Mouse (Mus musculus) neural tube, embryonic 12.5 days (tissue): ENCODE results near the gene Zfp965. TPM values are rescaled to one million over a fixed set of nuclear protein-coding genes. Genes with fewer than 3 reads are reported as not detected.
"Not testable (repeated sequence)": the region's sequence is repeated elsewhere in the genome, so short reads cannot be mapped to it uniquely, and the experiment has no call there.

Experiments used
- ATAC-seq: fragments of 200-750 bp; cut with Nextera tagmentation; 2 replicates; pipeline ENCODE4 v1.8.0; 2017; ENCODE audit warnings: low read depth, mild to moderate bottlenecking, moderate TSS enrichment, moderate library complexity; ENCODE audit not compliant: low FRiP score
- H3K27ac ChIP-seq: fragments of 300-500 bp; sonication (generic); 2 replicates; pipeline ENCODE4 v1.5.1; 2016
- H3K27me3 ChIP-seq: fragments of 300-500 bp; sonication (generic); replicated peaks from 2 replicates; pipeline ENCODE4 v1.6.1; 2016; ENCODE audit warnings: mild to moderate bottlenecking
- H3K36me3 ChIP-seq: fragments of 300-500 bp; sonication (generic); 2 replicates; pipeline ENCODE4 v1.6.1; 2016; ENCODE audit warnings: mild to moderate bottlenecking
- H3K4me1 ChIP-seq: fragments of 300-500 bp; sonication (generic); 2 replicates; pipeline ENCODE4 v1.6.1; 2016
- H3K4me2 ChIP-seq: fragments of 300-500 bp; sonication (generic); replicated peaks from 2 replicates; pipeline ENCODE4 v1.6.1; 2016; ENCODE audit warnings: mild to moderate bottlenecking
- H3K4me3 ChIP-seq: fragments of 300-500 bp; sonication (generic); 2 replicates; pipeline ENCODE4 v1.5.1; 2016
- H3K9ac ChIP-seq: fragments of 300-500 bp; sonication (generic); 2 replicates; pipeline ENCODE4 v1.6.1; 2016; ENCODE audit warnings: mild to moderate bottlenecking
- H3K9me3 ChIP-seq: fragments of 300-500 bp; sonication (generic); 2 replicates; pipeline ENCODE4 v1.6.1; 2016; ENCODE audit warnings: mild to moderate bottlenecking
- WGBS: fragments of 180-500 bp; shearing (Covaris S2); methylation state at CpG from one replicate; pipeline ENCODE4 v1.1.7; 2016; 5-methylcytosine and 5-hydroxymethylcytosine counted together
- polyA plus RNA-seq: library from polyadenylated mRNA; unstranded; fragments of >200 nt; fragmentation: Nextera tagmentation; extraction: Ambion mirVana; gene quantifications from 2 replicates; pipeline ENCODE4 v1.2.1, GENCODE M21; 2016

Gene Zfp965
- polyA plus RNA-seq = 6.0 and 6.4 TPM in 2 replicates

GRCm38 (mm10) chr2:175469685-175470084 lies at the start of gene Zfp965:
Gene Zfp965, plus strand, starts transcription at chr2:175469985.
- not testable (repeated sequence) for H3K9ac ChIP-seq, H3K4me3 ChIP-seq, H3K36me3 ChIP-seq, ATAC-seq, H3K27me3 ChIP-seq, H3K9me3 ChIP-seq, H3K27ac ChIP-seq, H3K4me2 ChIP-seq, H3K4me1 ChIP-seq
- no CpG with 5 or more reads among the region's 6 CpGs for WGBS

GRCm38 (mm10) chr2:175435707-175436106 lies 34.1 kb upstream of the Zfp965 start, which contains the start of gene Gm4724:
Gene Gm4724, minus strand, starts transcription at chr2:175435807.
- H3K4me2 ChIP-seq, H3K4me1 ChIP-seq, H3K27ac ChIP-seq, H3K9ac ChIP-seq, H3K4me3 ChIP-seq, H3K36me3 ChIP-seq, ATAC-seq, H3K27me3 ChIP-seq, H3K9me3 ChIP-seq: not testable (repeated sequence)
- no CpG with 5 or more reads among the region's 4 CpGs for WGBS

Other genes with a start within 250 kb of the Zfp965 start
- gene Gm14440, start 194.9 kb upstream of the Zfp965 start, polyA plus RNA-seq = 2.1 TPM in 1 of 2 replicates, not detected in the other
- gene Gm4631, start 131.8 kb upstream of the Zfp965 start, polyA plus RNA-seq = 12.6 and 14.2 TPM in 2 replicates
- gene Zfp968, start 97.5 kb upstream of the Zfp965 start, polyA plus RNA-seq = 4.8 and 4.9 TPM in 2 replicates
- 12.5 and 21.2 TPM in 2 replicates for gene Gm4724, start 34.2 kb upstream of the Zfp965 start, polyA plus RNA-seq
- not detected in 2 replicates for gene Gm11007, start 174.0 kb downstream of the Zfp965 start, polyA plus RNA-seq
- gene Zfp969, start 233.7 kb downstream of the Zfp965 start, polyA plus RNA-seq = 4.2 and 9.1 TPM in 2 replicates